Mouse (Mus musculus): ENCODE data around the gene Hopx. TPM values are rescaled to one million over a fixed set of nuclear protein-coding genes. Genes with fewer than 3 reads are reported as not detected.

Hopx gene
- polyA plus RNA-seq, 1 experiment from 2014 or later = 2.4 TPM

GRCm38 (mm10) chr5:77151738-77152137 is 36.8 kb upstream of the Hopx start:
- ATAC-seq (ENCODE audit: insufficient read depth) = no peak
- Histone ChIP-seq H3K9me3 (ENCODE audit: low read depth, low read length) (no peaks in the 10 kb centered on the region), H3K27me3 (ENCODE audit: insufficient read depth, low read length) (no peaks in the 10 kb centered on the region), H3K9ac (no peak overlapping the region), H3K4me2 (no peak overlapping the region), H3K4me1 (ENCODE audit: insufficient read depth) (peaks cover 13% of the 10 kb centered on the region), H3K27ac (ENCODE audit: low read depth) (no peak overlapping the region), H3K4me3 (ENCODE audit: low read depth, low read length) (no peak overlapping the region), H3K36me3 (ENCODE audit: insufficient read depth) (no peaks in the 10 kb centered on the region)
- 82% methylated on average over 3 of the region's 3 CpGs for WGBS
- no peak for TF ChIP-seq CTCF (IDR thresholded peaks at IDR 0.05; ENCODE audit: low read depth)
- no peak for DNase-seq

- H3K4me3 ChIP-seq (ENCODE audit: low read depth, low read length) = no peak overlapping the region
- peaks cover 13% of the 10 kb centered on the region for H3K4me1 ChIP-seq (ENCODE audit: insufficient read depth)
- no peak overlapping the region for H3K27ac ChIP-seq (ENCODE audit: low read depth)
- H3K27me3 ChIP-seq (ENCODE audit: insufficient read depth, low read length) = no peaks in the 10 kb centered on the region
- peak; percentile 56 for DNase-seq
- H3K9ac ChIP-seq = no peak overlapping the region
- no peak for TF ChIP-seq CTCF (IDR thresholded peaks at IDR 0.05; ENCODE audit: low read depth)
- ATAC-seq (ENCODE audit: insufficient read depth) = no peak
- no peaks in the 10 kb centered on the region for H3K9me3 ChIP-seq (ENCODE audit: low read depth, low read length)
- 18% methylated on average over 7 of the region's 7 CpGs for WGBS
- no peaks in the 10 kb centered on the region for H3K36me3 ChIP-seq (ENCODE audit: insufficient read depth)
- H3K4me2 ChIP-seq = no peak overlapping the region
These were observed 36.2 kb upstream of the Hopx start for GRCm38 (mm10) chr5:77151075-77151474.

DNA sequence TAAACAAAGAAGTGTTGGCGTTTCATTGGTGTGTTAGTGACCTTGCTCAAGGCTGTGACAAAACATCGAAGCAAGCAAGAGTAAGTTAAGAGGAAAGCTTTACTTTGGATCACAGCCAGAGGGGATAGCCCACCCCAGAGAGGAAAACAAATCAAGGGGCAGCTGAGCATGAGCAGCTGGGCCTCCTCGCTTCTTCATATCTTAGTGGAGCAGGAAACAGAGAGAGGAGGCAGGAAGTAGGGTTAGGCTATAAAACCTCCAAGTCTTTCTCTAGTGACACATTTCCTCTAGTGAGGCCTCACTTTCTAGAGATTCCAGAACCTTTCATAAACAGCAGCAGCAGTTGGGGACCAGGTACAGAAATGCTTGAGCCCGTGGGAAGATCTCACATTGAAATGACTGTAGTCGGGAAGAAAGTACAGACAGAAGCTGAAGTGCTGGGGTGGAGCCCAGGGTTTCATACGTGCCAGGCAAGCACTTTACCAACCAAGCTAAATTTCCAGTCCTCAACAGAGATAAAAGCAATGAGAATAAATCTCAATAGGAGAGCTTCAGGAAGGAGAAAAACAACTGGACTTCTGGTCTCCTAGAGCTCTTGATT is 33.2 kb upstream of the Hopx start:
- H3K4me1 ChIP-seq (ENCODE audit: insufficient read depth) = no peaks in the 10 kb centered on the region; the same call in 1 of the 2 replicates
- ATAC-seq (ENCODE audit: insufficient read depth) = peak; percentile 67; the same call in 1 of the 2 replicates

DNA sequence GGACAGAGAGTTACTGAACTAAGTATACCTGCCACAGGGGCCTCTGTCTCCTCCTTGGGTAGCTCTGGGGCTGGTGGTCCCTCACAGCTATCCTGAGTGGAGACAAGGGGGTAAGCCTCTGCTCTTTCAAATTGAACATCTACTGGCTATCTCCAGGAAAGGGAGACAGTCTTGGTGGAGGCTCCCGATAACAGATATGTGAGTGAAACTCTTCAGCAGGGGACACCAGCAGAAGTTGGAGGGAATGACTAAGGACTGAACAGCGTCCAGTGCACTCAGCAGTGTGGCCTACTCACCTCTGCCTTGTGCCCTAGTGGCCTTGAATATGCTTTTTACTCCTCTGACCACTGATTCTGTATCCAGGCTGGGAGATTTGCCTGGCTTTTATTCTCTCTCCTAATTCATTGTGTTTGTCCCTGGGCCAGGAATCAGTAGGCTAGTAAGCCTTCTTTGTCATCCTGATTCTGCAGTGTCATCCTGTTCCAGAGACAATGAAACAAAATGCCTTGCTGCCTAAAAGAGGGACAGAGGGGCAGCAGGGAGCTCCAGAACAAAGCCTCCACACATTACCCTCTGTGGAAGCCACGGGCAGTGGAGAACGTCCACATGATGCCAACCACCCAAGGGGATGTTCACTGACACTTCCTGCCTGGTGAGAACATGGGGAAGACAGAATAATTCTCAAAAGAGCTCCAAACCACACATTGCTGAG is 31.7 kb upstream of the Hopx start:
- no peaks in the 10 kb centered on the region for H3K36me3 ChIP-seq (ENCODE audit: insufficient read depth)
- H3K27ac ChIP-seq (ENCODE audit: low read depth) = no peak overlapping the region
- H3K4me1 ChIP-seq (ENCODE audit: insufficient read depth) = no peaks in the 10 kb centered on the region; the same call in 1 of the 2 replicates
- ATAC-seq (ENCODE audit: insufficient read depth) (no peak), DNase-seq (no peak)
- WGBS = 74% methylated on average over 4 of the region's 4 CpGs
- no peak overlapping the region for H3K9ac ChIP-seq
- no peak for TF ChIP-seq CTCF (IDR thresholded peaks at IDR 0.05; ENCODE audit: low read depth)
- no peaks in the 10 kb centered on the region for H3K27me3 ChIP-seq (ENCODE audit: insufficient read depth, low read length)
- H3K4me3 ChIP-seq (ENCODE audit: low read depth, low read length) = no peak overlapping the region
- no peaks in the 10 kb centered on the region for H3K9me3 ChIP-seq (ENCODE audit: low read depth, low read length)
- no peak overlapping the region for H3K4me2 ChIP-seq

More for the DNA sequence above, 33.2 kb upstream of the Hopx start:
- Histone ChIP-seq H3K4me3 (ENCODE audit: low read depth, low read length) (no peak overlapping the region), H3K9ac (no peak overlapping the region), H3K4me2 (no peak overlapping the region), H3K36me3 (ENCODE audit: insufficient read depth) (no peaks in the 10 kb centered on the region), H3K9me3 (ENCODE audit: low read depth, low read length) (no peaks in the 10 kb centered on the region), H3K27ac (ENCODE audit: low read depth) (peak overlapping the region; percentile 6; the same call in 1 of the 2 replicates), H3K27me3 (ENCODE audit: insufficient read depth, low read length) (no peaks in the 10 kb centered on the region)
- DNase-seq = peak; percentile 67
- no peak for TF ChIP-seq CTCF (IDR thresholded peaks at IDR 0.05; ENCODE audit: low read depth)
- WGBS = 46% methylated on average over 6 of the region's 6 CpGs

DNA sequence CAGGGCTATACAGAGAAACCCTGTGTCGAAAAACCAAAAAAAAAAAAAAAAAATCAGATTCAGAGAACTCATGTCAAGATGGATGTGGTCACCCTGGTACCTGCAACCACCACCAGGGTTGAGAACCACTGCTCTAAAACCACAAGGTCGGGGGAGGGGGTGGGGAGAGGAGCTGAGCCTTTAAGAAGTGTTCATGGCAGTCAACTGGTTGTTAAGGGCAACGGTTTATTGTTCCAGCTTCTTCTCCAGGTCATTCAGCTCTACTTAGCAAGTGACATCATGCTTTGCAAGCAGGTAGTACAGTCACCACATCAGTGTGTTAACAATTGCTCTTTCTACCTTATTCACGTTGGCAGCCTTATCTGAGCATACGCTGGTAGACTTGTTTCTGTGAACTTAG is 29.7 kb upstream of the Hopx start:
- TF ChIP-seq CTCF (IDR thresholded peaks at IDR 0.05; ENCODE audit: low read depth) = 0 out of 2 replicates have a peak, but pooled peaks have one; percentile 5
- 57% methylated on average over 5 of the region's 5 CpGs for WGBS
- peaks cover 5% of the 10 kb centered on the region for H3K4me1 ChIP-seq (ENCODE audit: insufficient read depth)
- H3K9ac ChIP-seq = no peak overlapping the region
- no peak for DNase-seq
- no peak overlapping the region for H3K27ac ChIP-seq (ENCODE audit: low read depth)
- H3K4me3 ChIP-seq (ENCODE audit: low read depth, low read length) = no peak overlapping the region
- 0 out of 2 replicates have a peak, but pooled peaks have one; percentile 19 for ATAC-seq (ENCODE audit: insufficient read depth)
- H3K27me3 ChIP-seq (ENCODE audit: insufficient read depth, low read length) = no peaks in the 10 kb centered on the region
- no peaks in the 10 kb centered on the region for H3K36me3 ChIP-seq (ENCODE audit: insufficient read depth)
- H3K4me2 ChIP-seq = no peak overlapping the region
- no peaks in the 10 kb centered on the region for H3K9me3 ChIP-seq (ENCODE audit: low read depth, low read length)

GRCm38 (mm10) chr5:77143076-77143475 is 28.2 kb upstream of the Hopx start:
- no peak overlapping the region for H3K4me2 ChIP-seq
- peaks cover 9% of the 10 kb centered on the region for H3K4me1 ChIP-seq (ENCODE audit: insufficient read depth)
- no peak overlapping the region for H3K27ac ChIP-seq (ENCODE audit: low read depth)
- no peaks in the 10 kb centered on the region for H3K9me3 ChIP-seq (ENCODE audit: low read depth, low read length)
- no peak overlapping the region for H3K9ac ChIP-seq
- H3K4me3 ChIP-seq (ENCODE audit: low read depth, low read length) = no peak overlapping the region
- WGBS = 79% methylated on average over 3 of the region's 3 CpGs
- DNase-seq = no peak
- TF ChIP-seq CTCF (IDR thresholded peaks at IDR 0.05; ENCODE audit: low read depth) = no peak
- H3K36me3 ChIP-seq (ENCODE audit: insufficient read depth) = no peaks in the 10 kb centered on the region
- ATAC-seq (ENCODE audit: insufficient read depth) = no peak
- no peaks in the 10 kb centered on the region for H3K27me3 ChIP-seq (ENCODE audit: insufficient read depth, low read length)

- Histone ChIP-seq H3K9me3 (ENCODE audit: low read depth, low read length) (no peaks in the 10 kb centered on the region), H3K27ac (ENCODE audit: low read depth) (no peak overlapping the region), H3K4me1 (ENCODE audit: insufficient read depth) (peaks cover 16% of the 10 kb centered on the region), H3K4me2 (no peak overlapping the region), H3K36me3 (ENCODE audit: insufficient read depth) (no peaks in the 10 kb centered on the region), H3K9ac (no peak overlapping the region), H3K27me3 (ENCODE audit: insufficient read depth, low read length) (no peaks in the 10 kb centered on the region), H3K4me3 (ENCODE audit: low read depth, low read length) (no peak overlapping the region)
- no peak for DNase-seq
- TF ChIP-seq CTCF (IDR thresholded peaks at IDR 0.05; ENCODE audit: low read depth) = no peak
- ATAC-seq (ENCODE audit: insufficient read depth) = no peak
- 76% methylated on average over 7 of the region's 7 CpGs for WGBS
These were observed 26.4 kb upstream of the Hopx start for GRCm38 (mm10) chr5:77141336-77141735.
